Mouse (Mus musculus): ENCODE results near the gene Kif18b.

Kif18b gene

GRCm38 (mm10) chr11:102881314-102882198 is 43.4 kb downstream of the Kif18b start:
- DNase-seq (ENCODE audit: low read depth, low spot score) = no peak

- DNase-seq (ENCODE audit: low read depth, low spot score) = peak; percentile 92
Observed at GRCm38 (mm10) chr11:102880585-102881313, 44.2 kb downstream of the Kif18b start, which contains the start of the genes Eftud2 and Ccdc103. Eftud2 (minus strand) TSS chr11:102880985. Ccdc103 (plus strand) TSS chr11:102881204.

GRCm38 (mm10) chr11:102879558-102879957 is 45.4 kb downstream of the Kif18b start:
- DNase-seq (ENCODE audit: low read depth, low spot score) = no peak

GRCm38 (mm10) chr11:102874801-102875334 is 50.1 kb downstream of the Kif18b start:
- DNase-seq (ENCODE audit: low read depth, low spot score) = no peak

- peak; percentile 77 for DNase-seq (ENCODE audit: low read depth, low spot score)
Observed at GRCm38 (mm10) chr11:102864272-102864671, 60.7 kb downstream of the Kif18b start.

- DNase-seq (ENCODE audit: low read depth, low spot score) = no peak
Observed at GRCm38 (mm10) chr11:102859933-102860332, 65.0 kb downstream of the Kif18b start.

GRCm38 (mm10) chr11:102858951-102859350 is 66.0 kb downstream of the Kif18b start:
- no peak for DNase-seq (ENCODE audit: low read depth, low spot score)

- peak; percentile 34 for DNase-seq (ENCODE audit: low read depth, low spot score)
Observed at GRCm38 (mm10) chr11:102855941-102856340, 69.0 kb downstream of the Kif18b start.

Data from mesoderm, embryonic 11.5 days (tissue).